Mouse (Mus musculus): ENCODE measurements around the gene Cacng6. TPM values are rescaled to one million over a fixed set of nuclear protein-coding genes. Genes with fewer than 3 reads are reported as not detected.

Cacng6 gene
- polyA plus RNA-seq, 1 experiment from 2014 or later: 5.1 TPM

DNA sequence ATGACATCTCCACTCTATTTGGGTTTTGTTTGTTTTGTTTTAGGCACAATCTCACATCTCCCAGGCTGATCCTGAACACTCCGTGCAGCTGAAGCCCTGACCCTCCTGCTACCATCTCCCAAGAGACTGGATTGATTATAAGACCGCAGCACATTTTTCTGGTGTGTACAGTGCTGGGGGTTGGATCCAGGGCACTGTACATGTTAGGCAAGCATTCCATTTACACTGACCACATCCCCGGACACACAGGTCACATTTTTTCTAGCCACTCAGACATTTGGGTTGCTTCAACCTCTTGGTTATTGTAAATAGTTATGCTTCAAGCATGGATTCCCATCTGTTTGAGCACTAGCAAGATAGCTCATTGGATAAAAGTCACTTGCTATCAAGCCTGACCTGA lies 22.6 kb downstream of the Cacng6 start:
- Histone ChIP-seq H3K27ac (replicated peaks) (no peak overlapping the region), H3K36me3 (no peaks in the 10 kb centered on the region), H3K4me3 (replicated peaks) (no peak overlapping the region), H3K4me2 (replicated peaks) (no peak overlapping the region), H3K4me1 (no peaks in the 10 kb centered on the region), H3K9ac (no peak overlapping the region), H3K9me3 (replicated peaks) (no peaks in the 10 kb centered on the region), H3K27me3 (no peaks in the 10 kb centered on the region)
- no peak for ATAC-seq (ENCODE audit: insufficient number of reproducible peaks, low FRiP score, low TSS enrichment, low read depth)
- 77% methylated on average over 3 of the region's 3 CpGs for WGBS

DNA sequence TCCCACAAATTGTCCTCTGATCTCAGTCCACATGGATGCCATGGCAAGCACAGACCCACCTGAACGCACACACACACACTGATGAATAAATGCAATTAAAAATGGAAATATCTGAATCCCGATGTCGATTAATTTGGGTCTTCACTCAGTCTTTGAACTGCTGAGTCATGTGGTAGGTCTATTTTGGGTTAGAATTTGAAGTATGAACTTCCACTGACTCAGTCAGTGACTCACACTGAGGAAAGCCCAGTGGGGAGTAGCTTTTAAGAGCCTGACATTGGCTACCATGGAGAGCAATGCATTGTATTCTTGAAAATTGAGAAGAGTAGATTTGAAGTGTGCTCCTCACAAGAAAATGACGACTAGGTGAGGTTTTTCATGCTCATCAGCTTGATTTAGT lies 23.0 kb downstream of the Cacng6 start:
- Histone ChIP-seq H3K4me1 (no peaks in the 10 kb centered on the region), H3K27ac (replicated peaks) (no peak overlapping the region), H3K9me3 (replicated peaks) (no peaks in the 10 kb centered on the region), H3K9ac (no peak overlapping the region), H3K36me3 (no peaks in the 10 kb centered on the region), H3K4me2 (replicated peaks) (no peak overlapping the region), H3K27me3 (no peaks in the 10 kb centered on the region), H3K4me3 (replicated peaks) (no peak overlapping the region)
- no peak for ATAC-seq (ENCODE audit: insufficient number of reproducible peaks, low FRiP score, low TSS enrichment, low read depth)
- WGBS: 70% methylated on average over 4 of the region's 4 CpGs

DNA sequence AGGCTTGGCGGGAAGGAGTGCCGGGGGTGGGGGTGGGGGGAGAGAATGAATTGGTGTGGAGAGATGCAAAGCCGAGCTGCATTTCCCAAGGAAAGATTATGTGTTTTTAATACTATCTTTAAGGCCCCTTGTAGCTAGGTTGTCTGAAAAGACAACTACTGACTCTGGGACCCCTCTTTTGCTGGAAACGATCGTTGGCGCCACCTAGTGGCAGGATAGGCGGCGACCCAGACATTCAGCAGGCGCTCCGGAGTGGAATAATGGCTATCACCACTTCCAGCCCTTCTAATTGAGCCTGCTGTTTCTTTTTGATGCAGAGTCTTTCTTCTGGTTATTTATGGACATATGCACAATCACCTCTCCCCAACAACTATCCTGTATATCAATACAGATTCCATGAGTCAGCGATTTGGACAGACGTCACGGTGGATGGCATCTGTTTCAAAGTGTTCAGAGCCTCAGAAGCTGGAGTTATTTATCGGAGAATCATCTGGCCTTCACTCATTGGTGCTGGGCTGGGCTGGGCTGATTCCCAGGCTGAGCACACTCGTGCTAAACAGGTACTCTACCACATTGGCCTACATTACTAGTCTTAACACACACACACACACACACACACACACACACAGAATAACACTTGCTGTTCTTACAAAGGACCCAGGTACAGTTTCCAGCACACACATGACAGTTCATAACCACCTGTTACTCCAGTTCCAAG lies 24.9 kb downstream of the Cacng6 start:
- Histone ChIP-seq H3K9me3 (replicated peaks) (no peaks in the 10 kb centered on the region), H3K4me3 (replicated peaks) (no peak overlapping the region), H3K4me2 (replicated peaks) (no peak overlapping the region), H3K9ac (no peak overlapping the region), H3K4me1 (no peaks in the 10 kb centered on the region), H3K27ac (replicated peaks) (no peak overlapping the region), H3K27me3 (no peaks in the 10 kb centered on the region), H3K36me3 (no peaks in the 10 kb centered on the region)
- 0 out of 2 replicates have a peak, but pooled peaks have one; percentile 11 for ATAC-seq (ENCODE audit: insufficient number of reproducible peaks, low FRiP score, low TSS enrichment, low read depth)
- 14% methylated on average over 15 of the region's 15 CpGs for WGBS

DNA sequence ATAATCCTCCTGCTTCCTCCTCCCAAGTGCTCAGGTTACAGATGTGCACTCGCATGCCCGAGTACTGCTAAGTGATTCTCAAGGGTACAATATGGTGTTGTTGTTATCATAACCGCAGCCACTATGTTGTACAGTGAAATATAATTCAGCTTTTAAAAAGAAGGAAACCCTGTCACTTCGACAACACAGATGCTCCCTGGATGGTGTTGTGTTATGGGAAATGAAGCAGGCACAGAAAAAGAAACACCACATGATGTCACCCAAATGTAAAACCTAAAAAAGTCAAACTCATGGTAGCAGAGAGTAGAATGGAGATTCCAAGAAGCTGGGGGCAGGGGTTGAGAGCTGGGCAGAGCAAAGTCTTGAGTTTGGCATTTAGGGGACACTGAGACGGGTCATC lies 26.7 kb downstream of the Cacng6 start:
- Histone ChIP-seq H3K4me2 (replicated peaks) (no peak overlapping the region), H3K9me3 (replicated peaks) (no peaks in the 10 kb centered on the region), H3K36me3 (no peaks in the 10 kb centered on the region), H3K9ac (no peak overlapping the region), H3K27ac (replicated peaks) (no peak overlapping the region), H3K4me1 (no peaks in the 10 kb centered on the region), H3K4me3 (replicated peaks) (no peak overlapping the region), H3K27me3 (no peaks in the 10 kb centered on the region)
- 40% methylated on average over 5 of the region's 5 CpGs for WGBS
- ATAC-seq (ENCODE audit: insufficient number of reproducible peaks, low FRiP score, low TSS enrichment, low read depth): no peak

DNA sequence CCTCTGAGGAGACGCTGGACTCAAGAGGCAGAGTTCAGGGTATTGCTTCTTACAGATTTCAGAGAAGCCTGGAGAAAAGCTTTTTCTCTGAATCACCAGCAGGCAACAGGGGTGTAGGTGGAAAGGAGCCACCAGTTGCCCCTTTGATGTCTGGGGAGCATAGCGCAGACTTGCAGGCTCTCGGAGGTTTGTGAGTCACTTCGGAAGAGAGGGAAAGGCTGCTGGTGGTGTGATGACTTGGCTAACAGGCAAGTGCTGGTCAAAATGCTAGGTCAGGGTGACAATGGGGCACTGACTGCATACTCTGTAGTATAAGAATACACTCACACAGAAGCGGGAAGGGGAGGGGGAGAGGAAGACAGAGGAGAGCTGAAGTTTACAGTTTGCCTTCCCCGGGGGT lies 27.2 kb downstream of the Cacng6 start:
- H3K27ac ChIP-seq (replicated peaks): no peak overlapping the region
- WGBS: 36% methylated on average over 6 of the region's 6 CpGs
- no peaks in the 10 kb centered on the region for H3K9me3 ChIP-seq (replicated peaks)
- H3K4me2 ChIP-seq (replicated peaks): no peak overlapping the region
- H3K36me3 ChIP-seq: no peaks in the 10 kb centered on the region
- H3K27me3 ChIP-seq: no peaks in the 10 kb centered on the region
- H3K9ac ChIP-seq: no peak overlapping the region
- H3K4me1 ChIP-seq: no peaks in the 10 kb centered on the region
- ATAC-seq (ENCODE audit: insufficient number of reproducible peaks, low FRiP score, low TSS enrichment, low read depth): no peak
- H3K4me3 ChIP-seq (replicated peaks): no peak overlapping the region

DNA sequence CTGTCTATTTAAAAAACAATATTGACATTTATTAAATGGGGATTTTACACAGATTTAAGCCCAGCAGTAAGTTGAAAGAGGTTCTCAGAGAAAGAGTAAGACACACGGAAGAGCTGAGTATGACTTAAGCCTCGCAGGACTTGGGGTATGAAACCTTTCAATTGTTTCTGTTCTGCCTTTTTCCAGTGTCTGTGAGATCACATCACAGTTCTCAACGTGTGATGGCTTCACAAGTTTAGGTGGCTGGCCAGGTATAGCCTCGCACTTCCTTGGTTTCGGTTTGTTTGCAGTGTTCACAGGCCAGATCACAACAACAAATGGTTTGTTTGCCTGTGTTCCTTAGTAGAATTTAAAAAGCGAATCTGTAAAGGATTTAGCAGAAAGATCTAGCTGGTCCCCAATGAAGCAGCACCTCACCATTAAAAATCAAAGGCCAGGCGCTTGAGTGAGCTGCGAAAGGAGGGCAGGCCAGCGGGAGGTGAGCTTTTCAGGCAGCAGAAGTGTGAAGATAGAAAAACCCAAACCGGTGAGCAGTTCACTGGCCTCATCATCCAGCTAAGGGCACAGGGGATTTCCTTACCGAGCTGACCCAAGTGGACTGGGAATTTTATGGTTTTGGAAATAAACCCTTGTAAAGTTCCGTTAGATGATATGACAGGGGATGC lies 29.0 kb downstream of the Cacng6 start:
- H3K4me2 ChIP-seq (replicated peaks): no peak overlapping the region
- H3K27me3 ChIP-seq: no peaks in the 10 kb centered on the region
- H3K4me1 ChIP-seq: no peaks in the 10 kb centered on the region
- H3K9me3 ChIP-seq (replicated peaks): no peaks in the 10 kb centered on the region
- 60% methylated on average over 12 of the region's 12 CpGs for whole genome bisulfite sequencing
- H3K36me3 ChIP-seq: no peaks in the 10 kb centered on the region
- ATAC-seq (ENCODE audit: insufficient number of reproducible peaks, low FRiP score, low TSS enrichment, low read depth): no peak
- H3K4me3 ChIP-seq (replicated peaks): no peak overlapping the region
- H3K9ac ChIP-seq: no peak overlapping the region
- H3K27ac ChIP-seq (replicated peaks): no peak overlapping the region

DNA sequence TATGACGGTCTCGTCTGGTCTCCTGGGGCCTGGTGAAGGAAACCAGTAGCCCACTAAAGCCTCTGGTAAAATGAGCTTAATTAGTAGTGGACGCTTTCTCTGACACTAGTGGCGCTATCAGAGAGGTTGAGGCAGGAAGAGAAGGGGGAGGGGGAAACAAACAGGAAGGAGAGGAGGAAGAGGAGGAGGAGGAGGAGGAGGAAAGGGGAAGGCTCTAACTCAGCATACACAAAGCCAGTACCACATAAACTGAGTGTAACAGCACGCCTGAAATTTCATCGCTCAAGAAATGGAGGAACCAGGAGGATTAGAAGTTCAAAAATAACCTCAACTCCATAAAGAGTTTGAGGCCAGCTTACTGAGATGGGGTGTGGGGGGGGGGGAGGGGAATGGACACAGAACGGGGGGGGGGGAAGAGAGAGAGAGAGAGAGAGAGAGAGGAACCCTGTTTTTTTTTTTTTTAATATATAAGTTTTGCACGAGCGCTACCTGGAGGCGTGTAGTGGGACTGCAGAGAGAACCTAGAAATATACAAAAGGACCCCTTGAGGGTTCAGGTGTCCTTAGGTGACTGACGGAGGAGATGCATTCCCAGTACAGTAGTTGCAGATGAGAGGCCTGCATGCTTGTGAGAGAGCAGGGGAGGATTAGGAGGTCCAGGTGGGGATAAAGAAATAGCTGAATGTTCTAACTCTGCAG lies 29.6 kb downstream of the Cacng6 start:
- no peak for ATAC-seq (ENCODE audit: insufficient number of reproducible peaks, low FRiP score, low TSS enrichment, low read depth)
- WGBS: 56% methylated on average over 10 of the region's 11 CpGs
- no peaks in the 10 kb centered on the region for H3K27me3 ChIP-seq
- H3K27ac ChIP-seq (replicated peaks): no peak overlapping the region
- H3K36me3 ChIP-seq: no peaks in the 10 kb centered on the region
- H3K9ac ChIP-seq: no peak overlapping the region
- H3K9me3 ChIP-seq (replicated peaks): no peaks in the 10 kb centered on the region
- H3K4me2 ChIP-seq (replicated peaks): no peak overlapping the region
- no peak overlapping the region for H3K4me3 ChIP-seq (replicated peaks)
- H3K4me1 ChIP-seq: no peaks in the 10 kb centered on the region

DNA sequence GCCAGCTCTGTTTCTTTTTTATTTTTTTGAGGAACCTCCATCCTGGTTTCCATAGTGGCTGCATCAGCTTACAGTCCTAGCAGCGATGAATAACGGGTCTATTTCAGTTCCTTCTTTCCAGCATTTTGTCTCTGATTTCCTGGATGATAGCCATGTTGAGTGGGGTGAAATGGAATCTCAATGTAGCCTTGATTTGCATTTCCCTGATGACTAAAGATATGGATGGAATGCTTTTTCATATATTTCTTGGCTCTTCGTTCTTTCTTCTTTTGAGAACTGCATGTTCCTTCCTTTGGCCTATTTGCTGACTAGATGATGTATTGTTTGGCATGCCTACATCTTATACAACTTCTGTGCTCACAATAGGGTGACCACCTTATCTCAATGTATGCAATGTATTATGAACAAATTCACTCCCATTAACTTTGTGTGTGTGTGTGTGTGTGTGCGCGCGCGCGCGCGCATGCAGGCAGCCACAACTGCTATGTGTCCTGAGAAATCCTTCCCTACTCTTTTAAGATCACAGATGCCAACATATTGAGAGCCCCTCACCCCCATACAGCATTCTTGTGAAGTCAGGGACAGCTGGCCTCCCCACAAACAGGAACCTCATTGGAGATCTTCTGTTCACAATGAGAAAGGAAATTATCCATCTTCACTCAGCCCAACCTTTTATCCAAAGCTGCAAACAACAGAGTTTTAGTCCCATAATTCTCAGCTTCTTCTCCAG lies 33.3 kb downstream of the Cacng6 start:
- Histone ChIP-seq H3K27me3 (no peaks in the 10 kb centered on the region), H3K4me1 (no peaks in the 10 kb centered on the region), H3K9ac (no peak overlapping the region), H3K4me3 (replicated peaks) (no peak overlapping the region), H3K9me3 (replicated peaks) (no peaks in the 10 kb centered on the region), H3K27ac (replicated peaks) (peak overlapping the region; percentile 51; the same call in 1 of the 2 replicates), H3K4me2 (replicated peaks) (no peak overlapping the region), H3K36me3 (no peaks in the 10 kb centered on the region)
- 80% methylated on average over 10 of the region's 10 CpGs for WGBS
- no peak for ATAC-seq (ENCODE audit: insufficient number of reproducible peaks, low FRiP score, low TSS enrichment, low read depth)

DNA sequence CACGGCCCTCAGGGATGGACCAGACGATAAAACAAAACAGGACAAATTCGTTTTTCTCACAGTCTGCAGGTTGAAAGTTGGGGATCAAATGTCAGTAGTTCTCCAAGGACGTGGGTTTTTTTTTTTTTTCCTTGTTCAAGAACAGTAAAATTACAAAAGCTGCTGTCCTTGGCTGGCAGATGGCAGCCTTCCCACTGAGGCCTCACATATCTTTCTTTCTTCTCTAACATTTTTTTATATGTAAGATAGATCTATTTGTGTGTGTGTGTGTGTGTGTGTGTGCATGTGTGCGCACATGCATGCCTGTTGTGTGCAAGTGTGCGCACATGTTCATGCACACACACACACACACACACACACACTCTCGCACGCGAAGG lies 33.8 kb downstream of the Cacng6 start:
- WGBS: 60% methylated on average over 9 of the region's 9 CpGs
- Histone ChIP-seq H3K9me3 (replicated peaks) (no peaks in the 10 kb centered on the region), H3K27ac (replicated peaks) (0 out of 2 replicates have a peak overlapping the region, but pooled peaks have one; percentile 51), H3K4me1 (no peaks in the 10 kb centered on the region), H3K27me3 (no peaks in the 10 kb centered on the region), H3K36me3 (no peaks in the 10 kb centered on the region), H3K9ac (no peak overlapping the region), H3K4me3 (replicated peaks) (no peak overlapping the region), H3K4me2 (replicated peaks) (no peak overlapping the region)
- no peak; the same call in 1 of the 2 replicates for ATAC-seq (ENCODE audit: insufficient number of reproducible peaks, low FRiP score, low TSS enrichment, low read depth)

DNA sequence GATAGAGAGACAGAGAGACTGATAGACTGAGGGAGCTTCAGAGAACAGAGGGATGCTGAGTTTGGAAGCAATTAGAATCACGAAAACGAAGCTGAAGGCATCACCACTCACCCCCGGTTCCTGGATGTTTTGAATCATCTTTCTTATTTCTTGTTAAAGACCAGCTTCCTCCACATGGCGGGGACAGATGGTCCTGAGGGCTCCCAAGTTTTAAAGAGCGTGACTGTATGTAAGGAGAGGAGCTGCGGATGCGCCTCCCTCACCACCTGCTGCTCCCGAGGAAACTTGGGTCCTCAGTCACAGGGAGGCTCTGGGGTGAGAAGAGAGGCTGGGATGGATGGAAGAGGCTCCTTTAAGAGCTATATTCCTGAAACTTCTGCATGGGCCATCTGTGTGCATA lies 36.3 kb downstream of the Cacng6 start:
- H3K4me3 ChIP-seq (replicated peaks): no peak overlapping the region
- WGBS: 75% methylated on average over 8 of the region's 8 CpGs
- H3K9me3 ChIP-seq (replicated peaks): no peaks in the 10 kb centered on the region
- no peak overlapping the region for H3K27ac ChIP-seq (replicated peaks)
- no peak for ATAC-seq (ENCODE audit: insufficient number of reproducible peaks, low FRiP score, low TSS enrichment, low read depth)
- 0 out of 2 replicates have a peak, but pooled peaks cover 3% of the 10 kb centered on the region for H3K4me1 ChIP-seq
- H3K9ac ChIP-seq: no peak overlapping the region
- H3K36me3 ChIP-seq: no peaks in the 10 kb centered on the region
- H3K4me2 ChIP-seq (replicated peaks): no peak overlapping the region
- H3K27me3 ChIP-seq: no peaks in the 10 kb centered on the region

DNA sequence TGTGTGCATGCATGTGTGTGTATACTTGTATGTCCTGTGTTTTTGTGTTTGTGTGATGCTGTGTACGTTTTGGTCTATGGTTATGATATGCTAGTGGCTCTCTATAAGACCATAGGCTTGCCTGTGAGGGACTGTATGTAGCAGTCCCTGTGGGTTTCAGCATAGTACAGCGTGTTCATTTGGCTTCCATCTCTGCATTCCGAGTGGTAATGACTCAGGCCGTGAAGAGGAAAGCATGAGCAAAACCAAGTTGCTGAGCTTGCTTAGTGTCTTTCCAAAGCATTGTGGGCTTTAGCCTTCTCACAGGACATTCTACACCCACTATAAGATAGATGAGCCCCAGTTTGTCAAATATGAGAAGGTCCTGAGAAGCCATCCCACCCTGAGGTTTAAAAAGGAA lies 39.3 kb downstream of the Cacng6 start:
- Histone ChIP-seq H3K27ac (replicated peaks) (no peak overlapping the region), H3K36me3 (no peaks in the 10 kb centered on the region), H3K27me3 (no peaks in the 10 kb centered on the region), H3K4me2 (replicated peaks) (no peak overlapping the region), H3K4me3 (replicated peaks) (no peak overlapping the region), H3K9me3 (replicated peaks) (no peaks in the 10 kb centered on the region), H3K9ac (no peak overlapping the region), H3K4me1 (0 out of 2 replicates have a peak, but pooled peaks cover 3% of the 10 kb centered on the region)
- WGBS: 67% methylated on average over 4 of the region's 4 CpGs
- ATAC-seq (ENCODE audit: insufficient number of reproducible peaks, low FRiP score, low TSS enrichment, low read depth): no peak

Data from embryonic facial prominence, embryonic 15.5 days (tissue).